Mouse (Mus musculus) forebrain, embryonic 15.5 days (tissue): Measurements from ENCODE around the gene Zfp872. TPM values are rescaled to one million over a fixed set of nuclear protein-coding genes. Genes with fewer than 3 reads are reported as not detected.

ENCODE experiments used
- ATAC-seq: fragments of 200-750 bp; cut with Nextera tagmentation; replicated peaks from 2 replicates; pipeline ENCODE4 v1.8.0; 2017; ENCODE audit warnings: mild to moderate bottlenecking, moderate TSS enrichment, moderate library complexity
- H3K27ac ChIP-seq: fragments of 300-500 bp; sonication (generic); replicated peaks from 2 replicates; pipeline ENCODE4 v1.5.1; 2015; ENCODE audit warnings: mild to moderate bottlenecking, inconsistent platforms
- H3K27me3 ChIP-seq: fragments of 300-500 bp; sonication (generic); 2 replicates; pipeline ENCODE4 v1.6.1; 2015; ENCODE audit warnings: inconsistent platforms
- H3K36me3 ChIP-seq: fragments of 300-500 bp; sonication (generic); 2 replicates; pipeline ENCODE4 v1.6.1; 2015; ENCODE audit warnings: mild to moderate bottlenecking, inconsistent platforms
- H3K4me1 ChIP-seq: fragments of 300-500 bp; sonication (generic); 2 replicates; pipeline ENCODE4 v1.6.1; 2015; ENCODE audit warnings: inconsistent platforms
- H3K4me2 ChIP-seq: fragments of 300-500 bp; sonication (generic); replicated peaks from 2 replicates; pipeline ENCODE4 v1.6.1; 2015; ENCODE audit warnings: mild to moderate bottlenecking, inconsistent platforms
- H3K4me3 ChIP-seq: fragments of 300-500 bp; sonication (generic); 2 replicates; pipeline ENCODE4 v1.5.1; 2015; ENCODE audit warnings: mild to moderate bottlenecking, inconsistent platforms
- H3K9ac ChIP-seq: fragments of 300-500 bp; sonication (generic); replicated peaks from 2 replicates; pipeline ENCODE4 v1.6.1; 2015; ENCODE audit warnings: mild to moderate bottlenecking, inconsistent platforms
- H3K9me3 ChIP-seq: fragments of 300-500 bp; sonication (generic); 2 replicates; pipeline ENCODE4 v1.6.1; 2016; ENCODE audit warnings: inconsistent platforms
- WGBS: fragments of 180-500 bp; shearing (Covaris S2); methylation state at CpG from one replicate; pipeline ENCODE4 v1.1.7; 2015; ENCODE audit warnings: mixed read lengths; 5-methylcytosine and 5-hydroxymethylcytosine counted together
- polyA plus RNA-seq: library from polyadenylated mRNA; unstranded; fragments of >200 nt; fragmentation: Nextera tagmentation; extraction: Ambion mirVana; gene quantifications from 2 replicates; pipeline ENCODE4 v1.2.1, GENCODE M21; 2015

Gene Zfp872
- polyA plus RNA-seq, 1 experiment from 2014 or later: 0.18 TPM

DNA sequence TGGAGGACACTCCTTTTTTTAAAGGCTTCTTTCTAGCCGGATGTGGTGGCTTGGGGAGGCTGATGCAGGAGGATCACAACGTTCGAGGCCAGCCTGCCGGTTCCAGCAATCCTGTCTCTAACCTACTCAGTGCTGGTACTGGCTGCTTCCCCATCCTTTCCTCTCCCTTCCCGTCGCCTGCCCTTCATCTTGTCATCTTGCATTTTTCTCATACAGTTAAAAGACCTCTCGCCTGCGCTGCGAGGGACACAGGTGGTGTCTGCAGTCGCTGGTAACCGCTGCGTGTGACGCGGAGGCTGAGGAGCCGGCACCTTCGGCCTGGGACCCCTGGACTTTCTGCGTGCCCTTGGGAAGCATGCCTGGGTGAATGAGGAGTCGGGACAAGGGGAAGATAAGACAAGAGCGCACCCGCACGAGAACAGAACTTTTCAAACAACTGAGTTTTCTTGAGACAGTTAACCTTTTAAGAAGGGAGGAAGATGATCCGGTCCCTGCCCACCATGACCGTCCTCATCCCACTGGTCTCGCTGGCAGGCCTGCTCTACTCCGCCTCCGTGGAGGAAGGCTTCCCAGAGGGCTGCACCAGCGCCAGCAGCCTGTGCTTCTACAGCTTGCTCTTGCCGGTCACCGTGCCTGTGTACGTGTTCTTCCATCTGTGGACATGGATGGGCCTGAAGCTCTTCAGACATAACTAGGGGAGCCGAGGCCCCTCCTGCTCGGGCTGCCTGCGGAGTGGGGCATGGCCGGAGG, 30.2 kb upstream of the Zfp872 start:
- Histone ChIP-seq H3K36me3 (no peaks in the 10 kb centered on the region), H3K4me1 (peaks cover 19% of the 10 kb centered on the region), H3K9ac (peak overlapping the region; percentile 85), H3K4me2 (peak overlapping the region; percentile 51), H3K4me3 (peak overlapping the region; percentile 74), H3K27me3 (no peaks in the 10 kb centered on the region), H3K27ac (peak overlapping the region; percentile 91; the same call in 1 of the 2 replicates), H3K9me3 (no peaks in the 10 kb centered on the region)
- 75% methylated on average over 34 of the region's 34 CpGs for WGBS
- no peak for ATAC-seq

DNA sequence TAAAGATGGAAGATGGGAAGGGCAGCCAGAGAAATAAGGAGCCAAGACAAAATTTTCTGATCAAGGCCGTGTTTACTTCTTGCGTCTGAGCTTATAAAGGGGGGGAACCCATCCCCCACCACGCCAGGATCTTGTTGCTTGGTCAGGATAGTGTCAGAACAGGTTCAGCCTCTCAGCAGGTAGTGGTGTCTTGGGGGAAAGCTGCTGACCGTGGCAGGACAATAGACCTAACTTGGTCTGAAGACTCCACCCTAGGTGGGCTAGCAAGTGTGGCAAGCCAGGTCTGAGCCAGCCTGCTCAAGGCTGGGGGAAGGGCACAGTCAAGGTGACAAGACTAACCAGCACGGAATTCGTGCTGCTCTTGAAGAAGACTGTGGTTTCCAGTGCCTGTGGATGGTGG, 26.6 kb upstream of the Zfp872 start:
- 35% methylated on average over 6 of the region's 6 CpGs for WGBS
- H3K4me3 ChIP-seq: no peak overlapping the region
- no peak for ATAC-seq

DNA sequence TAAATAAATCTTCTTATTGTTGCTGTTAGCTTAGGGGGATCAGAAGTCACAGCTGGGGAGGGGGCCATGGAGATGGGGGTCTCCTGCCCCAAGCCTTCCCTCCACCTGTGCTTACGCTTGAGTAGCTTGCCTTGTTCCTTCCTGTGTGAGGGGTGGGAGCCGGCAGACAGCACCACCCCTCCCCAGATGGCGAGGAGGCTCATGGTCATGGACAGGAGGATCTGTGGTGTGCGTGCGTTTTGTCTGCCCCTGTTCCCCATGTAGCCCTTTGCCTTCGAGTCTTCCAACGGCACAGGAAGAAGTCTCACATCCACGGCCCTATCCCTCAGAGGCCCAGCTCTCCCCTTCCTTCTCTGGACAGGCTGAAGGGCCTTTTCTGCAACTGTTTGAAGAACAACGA, 25.6 kb upstream of the Zfp872 start:
- Histone ChIP-seq H3K4me1 (peaks cover 13% of the 10 kb centered on the region), H3K4me2 (no peak overlapping the region), H3K27ac (no peak overlapping the region), H3K4me3 (no peak overlapping the region), H3K27me3 (no peaks in the 10 kb centered on the region), H3K36me3 (no peaks in the 10 kb centered on the region), H3K9ac (no peak overlapping the region), H3K9me3 (no peaks in the 10 kb centered on the region; the same call in 1 of the 2 replicates)
- no peak for ATAC-seq
- WGBS: 80% methylated on average over 9 of the region's 9 CpGs

More for the DNA sequence above, 26.6 kb upstream of the Zfp872 start:
- Histone ChIP-seq H3K4me2 (no peak overlapping the region), H3K36me3 (no peaks in the 10 kb centered on the region), H3K27ac (no peak overlapping the region), H3K4me1 (peaks cover 16% of the 10 kb centered on the region), H3K9me3 (no peaks in the 10 kb centered on the region), H3K27me3 (no peaks in the 10 kb centered on the region), H3K9ac (no peak overlapping the region)

DNA sequence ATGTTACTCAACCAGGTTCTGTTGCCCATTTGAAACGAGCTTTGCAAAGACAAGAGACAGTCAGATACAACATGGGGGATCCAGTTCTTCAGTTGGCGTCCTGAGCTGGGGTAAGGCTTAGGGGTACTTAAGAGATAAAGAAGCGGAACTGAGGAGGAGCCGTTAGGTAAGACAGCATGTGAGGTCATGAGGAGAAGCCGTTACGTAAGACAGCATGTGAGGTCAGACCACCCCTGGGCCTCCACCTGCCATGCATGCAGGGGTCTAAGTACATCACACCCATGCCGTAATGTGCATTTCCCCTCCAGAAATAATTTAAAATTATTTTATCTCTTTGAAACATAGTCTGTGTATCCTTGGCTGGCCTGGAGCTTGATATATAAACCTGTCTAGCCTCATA, 25.0 kb upstream of the Zfp872 start:
- no peak overlapping the region for H3K9ac ChIP-seq
- no peaks in the 10 kb centered on the region for H3K36me3 ChIP-seq
- no peaks in the 10 kb centered on the region; the same call in 1 of the 2 replicates for H3K9me3 ChIP-seq
- no peaks in the 10 kb centered on the region for H3K27me3 ChIP-seq
- no peak overlapping the region for H3K4me2 ChIP-seq
- H3K4me3 ChIP-seq: no peak overlapping the region
- H3K27ac ChIP-seq: no peak overlapping the region
- ATAC-seq: no peak
- WGBS: 88% methylated on average over 7 of the region's 7 CpGs
- H3K4me1 ChIP-seq: peaks cover 7% of the 10 kb centered on the region

DNA sequence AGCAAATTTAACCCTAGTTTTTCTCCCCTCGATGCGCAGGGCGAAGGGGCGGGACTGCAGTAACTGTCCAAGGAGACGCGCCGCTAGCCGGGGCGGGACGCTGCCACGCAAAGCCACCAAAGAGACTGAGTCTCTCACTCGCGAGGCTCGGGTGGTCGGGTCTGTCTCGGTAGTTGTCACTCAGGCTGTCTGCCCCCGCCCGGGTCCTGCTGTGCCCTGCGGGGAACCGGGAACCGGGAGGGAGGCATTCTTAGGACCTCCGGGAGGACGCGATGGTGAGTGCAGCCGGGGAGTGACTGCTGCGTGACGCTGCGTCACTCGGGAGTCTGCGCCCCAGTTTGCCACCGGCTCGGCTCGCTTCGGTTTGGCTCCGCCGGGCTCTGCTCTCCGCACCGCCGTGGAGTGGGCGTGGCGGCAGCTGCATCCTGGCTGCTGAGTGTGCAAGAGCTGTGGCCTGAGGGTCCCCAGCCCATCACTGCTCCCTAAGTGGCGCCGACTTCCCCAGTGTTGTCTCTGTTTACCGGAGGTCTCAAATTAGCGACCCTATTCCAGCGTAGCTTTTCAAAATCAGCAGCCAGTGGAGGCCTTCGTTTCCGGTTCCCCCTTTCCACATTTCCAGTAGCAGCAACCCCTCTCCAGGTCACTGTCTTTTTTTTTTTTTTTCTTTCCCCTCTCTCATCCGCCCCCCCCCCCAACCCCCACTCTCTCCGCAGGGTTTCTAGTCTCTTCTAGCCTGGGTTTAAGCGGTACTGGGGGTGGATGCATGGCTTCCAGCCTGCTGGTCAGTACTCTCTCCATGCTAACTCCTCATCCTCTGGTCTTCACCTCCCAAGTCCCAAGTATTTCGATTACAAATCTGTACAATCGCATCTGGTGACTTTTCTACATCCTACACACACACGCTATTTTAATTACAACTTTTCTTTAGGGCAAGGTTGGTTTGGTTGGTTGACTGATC, 22.9 kb upstream of the Zfp872 start:
- Histone ChIP-seq H3K4me2 (peak overlapping the region; percentile 64), H3K9me3 (no peaks in the 10 kb centered on the region; the same call in 1 of the 2 replicates), H3K4me1 (0 out of 2 replicates have a peak, but pooled peaks cover 5% of the 10 kb centered on the region), H3K4me3 (peak overlapping the region; percentile 51), H3K9ac (peak overlapping the region; percentile 65), H3K36me3 (no peaks in the 10 kb centered on the region), H3K27me3 (no peaks in the 10 kb centered on the region), H3K27ac (peak overlapping the region; percentile 75)
- 2% methylated on average over 54 of the region's 54 CpGs for WGBS
- ATAC-seq: peak; percentile 87

DNA sequence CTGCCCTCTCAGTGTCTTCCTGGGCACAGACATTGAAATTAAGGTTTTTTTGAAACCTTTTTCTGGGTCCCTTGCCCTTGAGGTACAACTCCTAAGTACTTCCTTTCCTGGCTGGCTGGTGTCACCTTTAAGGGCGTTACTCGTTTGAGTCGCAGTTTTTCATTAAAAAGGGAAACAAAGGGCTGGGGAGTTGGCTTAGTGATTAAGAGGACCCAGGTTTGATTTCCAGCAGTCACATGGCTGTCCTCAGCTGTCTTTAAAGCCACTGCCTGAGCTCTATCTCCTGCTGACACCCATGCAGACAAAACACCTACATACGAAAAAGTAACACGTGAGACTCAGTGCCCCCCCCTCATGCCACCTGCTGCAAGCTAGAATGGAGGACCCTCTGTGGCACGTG, 21.9 kb upstream of the Zfp872 start:
- Histone ChIP-seq H3K9me3 (no peaks in the 10 kb centered on the region; the same call in 1 of the 2 replicates), H3K27ac (no peak overlapping the region), H3K4me3 (no peak overlapping the region), H3K9ac (no peak overlapping the region), H3K4me1 (0 out of 2 replicates have a peak, but pooled peaks cover 5% of the 10 kb centered on the region), H3K36me3 (no peaks in the 10 kb centered on the region), H3K27me3 (no peaks in the 10 kb centered on the region), H3K4me2 (no peak overlapping the region)
- 46% methylated on average over 6 of the region's 6 CpGs for whole genome bisulfite sequencing
- ATAC-seq: no peak

DNA sequence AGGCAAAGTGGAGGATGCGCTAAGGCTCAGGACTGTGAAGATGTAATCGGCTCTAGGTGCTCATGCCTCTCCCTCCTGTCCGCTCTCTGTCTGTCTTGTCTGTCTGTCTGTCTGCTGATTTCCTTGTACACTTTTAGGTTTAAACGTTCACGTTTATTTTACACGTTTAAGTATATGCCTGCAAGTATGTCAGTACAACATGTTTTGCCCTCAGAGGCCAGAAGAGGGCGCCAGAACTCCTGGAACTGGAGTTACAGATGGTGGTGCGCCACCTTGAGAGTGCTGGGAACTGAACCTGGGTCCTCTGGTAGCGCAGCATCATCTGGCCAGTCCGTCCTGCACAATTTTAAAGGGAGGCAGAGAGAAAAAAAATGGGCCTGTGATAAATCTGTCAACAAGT, 21.2 kb upstream of the Zfp872 start:
- no peaks in the 10 kb centered on the region for H3K36me3 ChIP-seq
- 0 out of 2 replicates have a peak, but pooled peaks cover 5% of the 10 kb centered on the region for H3K4me1 ChIP-seq
- H3K9me3 ChIP-seq: no peaks in the 10 kb centered on the region; the same call in 1 of the 2 replicates
- no peak for ATAC-seq
- H3K4me3 ChIP-seq: no peak overlapping the region
- 90% methylated on average over 10 of the region's 10 CpGs for WGBS
- no peak overlapping the region for H3K9ac ChIP-seq
- no peaks in the 10 kb centered on the region for H3K27me3 ChIP-seq
- no peak overlapping the region for H3K4me2 ChIP-seq
- H3K27ac ChIP-seq: no peak overlapping the region

DNA sequence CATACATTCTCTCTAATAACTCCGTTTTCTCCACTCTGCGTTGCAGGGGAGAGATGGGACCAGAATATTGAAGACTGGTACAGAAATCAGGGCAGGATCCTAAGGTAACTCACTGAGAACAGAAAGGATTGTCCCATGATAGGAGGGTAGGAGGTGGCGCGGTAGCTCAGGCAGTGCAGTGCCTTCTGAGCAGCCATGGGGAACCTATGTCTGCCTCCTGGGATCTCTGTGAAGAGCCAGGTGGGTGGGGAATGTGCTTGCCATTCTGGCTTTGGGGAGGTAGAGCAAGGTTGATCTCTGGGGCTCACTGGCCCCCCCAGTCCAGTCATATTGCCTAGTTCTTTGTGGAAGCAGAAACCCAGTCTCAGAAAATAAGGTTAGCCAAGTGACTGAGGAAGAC, 20.1 kb upstream of the Zfp872 start:
- Histone ChIP-seq H3K27ac (no peak overlapping the region), H3K4me2 (no peak overlapping the region), H3K9me3 (no peaks in the 10 kb centered on the region; the same call in 1 of the 2 replicates), H3K4me3 (no peak overlapping the region), H3K36me3 (no peaks in the 10 kb centered on the region), H3K4me1 (0 out of 2 replicates have a peak, but pooled peaks cover 5% of the 10 kb centered on the region), H3K9ac (no peak overlapping the region), H3K27me3 (no peaks in the 10 kb centered on the region)
- ATAC-seq: no peak
- 98% methylated on average over 4 of the region's 4 CpGs for WGBS

DNA sequence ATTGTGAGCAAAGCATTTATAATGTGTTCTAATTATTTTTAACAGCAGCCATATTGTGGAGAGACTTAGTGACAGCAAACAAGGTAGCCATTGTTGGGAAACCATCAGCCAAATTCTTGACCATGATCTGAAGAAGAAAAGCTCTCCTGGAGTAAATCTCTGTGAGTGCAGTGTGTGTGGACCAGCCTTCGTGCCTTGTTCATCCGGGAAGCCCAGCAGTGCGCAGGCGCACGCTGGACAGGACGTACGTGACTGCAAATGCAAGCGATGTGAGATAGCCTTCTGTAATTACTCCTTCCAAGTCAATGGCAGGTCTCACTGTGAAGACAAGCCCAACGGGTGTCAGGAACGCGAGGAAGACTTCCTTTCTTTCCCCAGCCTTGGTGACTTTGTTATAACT, 18.6 kb upstream of the Zfp872 start:
- Histone ChIP-seq H3K9ac (no peak overlapping the region), H3K9me3 (no peaks in the 10 kb centered on the region; the same call in 1 of the 2 replicates), H3K36me3 (no peaks in the 10 kb centered on the region), H3K27ac (no peak overlapping the region), H3K4me3 (no peak overlapping the region), H3K4me2 (no peak overlapping the region), H3K27me3 (no peaks in the 10 kb centered on the region), H3K4me1 (0 out of 2 replicates have a peak, but pooled peaks cover 5% of the 10 kb centered on the region)
- ATAC-seq: no peak
- WGBS: 93% methylated on average over 11 of the region's 11 CpGs

DNA sequence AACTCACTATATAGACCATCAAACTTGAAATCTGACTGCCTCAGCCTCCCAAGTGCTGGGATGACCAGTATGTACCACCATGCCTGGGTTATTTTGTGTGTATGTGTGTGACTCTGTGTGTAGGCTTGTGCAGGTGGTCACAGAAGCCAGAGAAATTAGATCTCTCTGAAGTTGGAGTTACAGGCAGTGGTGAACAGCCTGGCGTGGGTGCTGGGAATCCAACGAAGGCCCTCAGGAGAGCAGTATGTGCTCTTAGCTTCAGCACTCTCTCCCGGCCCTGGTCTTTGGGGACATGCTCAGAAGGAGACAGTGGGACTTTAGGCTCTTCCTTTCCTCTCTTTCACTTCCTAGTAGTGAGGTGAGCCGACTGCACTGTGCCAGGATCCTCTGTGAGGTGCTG, 15.6 kb upstream of the Zfp872 start:
- no peak for ATAC-seq
- Histone ChIP-seq H3K4me3 (no peak overlapping the region), H3K36me3 (no peaks in the 10 kb centered on the region), H3K27ac (no peak overlapping the region), H3K9me3 (no peaks in the 10 kb centered on the region), H3K4me2 (no peak overlapping the region), H3K27me3 (no peaks in the 10 kb centered on the region), H3K4me1 (no peaks in the 10 kb centered on the region), H3K9ac (no peak overlapping the region)
- WGBS: 95% methylated on average over 4 of the region's 4 CpGs

DNA sequence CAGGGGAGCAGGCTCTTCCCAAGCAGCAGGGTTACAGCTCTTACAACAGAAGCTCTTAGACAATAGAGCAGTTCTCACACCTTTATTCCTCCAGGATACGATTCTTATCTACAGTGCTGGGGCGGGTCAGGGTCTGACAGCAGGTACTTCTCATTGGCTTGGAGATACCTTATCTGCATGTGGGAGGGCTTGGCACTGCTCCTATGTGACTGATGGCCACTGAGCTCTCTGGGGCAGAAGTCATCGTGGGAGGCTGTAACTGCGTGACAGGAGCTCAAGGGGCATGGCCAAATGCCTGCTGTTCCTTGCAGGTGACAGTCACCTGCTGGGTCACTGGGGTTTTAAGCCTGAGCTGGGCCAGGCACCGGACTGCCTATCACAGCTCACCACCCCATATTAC, 8.5 kb downstream of the Zfp872 start:
- Histone ChIP-seq H3K27ac (no peak overlapping the region), H3K9me3 (peaks cover 9% of the 10 kb centered on the region), H3K4me3 (no peak overlapping the region), H3K27me3 (no peaks in the 10 kb centered on the region), H3K9ac (no peak overlapping the region), H3K36me3 (no peaks in the 10 kb centered on the region), H3K4me1 (no peaks in the 10 kb centered on the region), H3K4me2 (no peak overlapping the region)
- ATAC-seq: no peak
- WGBS: 51% methylated on average over 5 of the region's 5 CpGs

DNA sequence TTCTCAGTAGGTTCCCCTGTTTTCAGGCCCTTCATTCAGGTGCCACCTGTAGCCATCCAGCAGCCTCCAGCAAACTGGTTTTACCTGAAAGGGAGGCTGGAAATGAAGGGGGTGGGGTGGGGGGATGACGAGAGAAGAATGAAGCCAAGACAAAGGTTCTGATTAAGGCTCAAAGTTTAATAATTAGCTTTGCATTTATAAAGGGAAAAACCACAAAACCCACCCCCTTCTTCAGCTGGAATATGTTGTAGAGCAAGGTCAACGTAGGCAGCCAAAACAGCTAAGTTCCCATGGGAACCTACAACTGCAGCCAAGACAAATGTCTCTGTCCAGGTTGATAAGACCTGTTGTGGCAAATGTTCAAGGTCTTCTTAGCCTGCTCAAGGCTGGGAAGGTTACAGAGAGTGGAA, 25.9 kb downstream of the Zfp872 start:
- WGBS: 77% methylated on average over 2 of the region's 2 CpGs
- no peak overlapping the region for H3K27ac ChIP-seq

More for the DNA sequence above, 25.9 kb downstream of the Zfp872 start:
- H3K4me2 ChIP-seq: no peak overlapping the region
- H3K9me3 ChIP-seq: no peaks in the 10 kb centered on the region
- H3K36me3 ChIP-seq: no peaks in the 10 kb centered on the region
- no peak for ATAC-seq
- no peak overlapping the region for H3K9ac ChIP-seq
- no peaks in the 10 kb centered on the region for H3K4me1 ChIP-seq
- no peak overlapping the region for H3K4me3 ChIP-seq
- no peaks in the 10 kb centered on the region for H3K27me3 ChIP-seq
